In the genomic region with DNA sequence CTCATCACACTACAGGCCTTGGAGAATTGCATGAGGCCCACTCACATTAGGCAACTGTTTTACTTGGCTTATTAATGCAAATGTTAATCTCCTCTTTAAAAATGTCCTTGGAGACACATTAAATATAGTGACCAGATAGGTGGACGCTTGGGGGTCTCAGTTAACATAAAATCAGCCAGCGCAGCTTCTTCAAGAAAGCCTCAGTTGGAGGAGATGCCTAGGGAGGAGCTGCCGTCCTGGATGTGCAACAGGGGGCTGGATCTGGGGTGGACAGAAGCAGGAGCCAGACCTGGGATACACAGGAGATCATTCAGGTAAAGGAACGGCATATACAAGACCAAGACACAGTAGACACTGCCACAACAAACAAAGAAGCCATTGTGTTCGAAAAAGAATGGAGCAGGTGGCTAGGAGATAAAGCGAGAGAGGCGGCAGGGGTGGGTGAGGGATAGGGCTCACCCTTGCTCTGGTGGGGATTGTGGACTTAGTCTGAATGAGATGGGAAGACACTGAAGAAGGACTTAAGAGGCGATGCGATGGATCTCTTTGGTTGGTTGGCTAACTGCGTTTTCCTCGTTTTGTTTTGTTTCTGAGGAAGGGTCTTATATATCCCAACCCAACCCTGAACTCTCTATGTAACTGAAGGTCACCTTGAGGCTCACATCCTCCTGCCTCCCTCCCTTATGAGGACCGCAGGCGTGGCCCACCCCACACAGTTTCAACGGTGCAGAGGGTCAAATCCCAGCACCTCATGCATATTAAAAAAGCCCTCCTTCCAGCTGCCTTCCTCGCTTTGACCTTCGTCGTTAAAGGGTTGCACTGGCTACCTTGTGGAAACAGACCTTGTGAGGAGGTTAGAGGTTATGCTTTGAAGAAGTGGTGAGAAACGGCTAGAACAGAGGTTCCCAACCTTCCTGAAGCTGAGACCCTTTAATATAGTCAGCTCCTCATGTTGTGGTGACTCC, we compare ENCODE assay signal across 24 mouse cellular contexts. TPM values are rescaled to one million over a fixed set of nuclear protein-coding genes. Genes with fewer than 3 reads are reported as not detected.
DNase-seq lines count a peak whose midpoint lies in the region; ATAC-seq lines count a peak whose summit lies in the region.
"Had no signal": no experiment of that assay in that cellular context is flagged by ENCODE, and none has a peak within 500 bp of the region (broad histone marks: within the 10 kb centered on the region; RNA-seq: fewer than 3 reads in every experiment).

No protein-coding gene starts in this region.

- no peaks in the 10 kb centered on the region for H3K9me3 ChIP-seq in forebrain, embryonic 11.5 days (ENCODE audit: control insufficient read depth, low read length)
- no peaks in the 10 kb centered on the region for H3K9me3 ChIP-seq in forebrain, embryonic 16.5 days (ENCODE audit: control insufficient read depth, low read length)
- no peaks in the 10 kb centered on the region for H3K9me3 ChIP-seq in midbrain, embryonic 11.5 days (ENCODE audit: control insufficient read depth, low read length)
- H3K9me3 ChIP-seq in midbrain, embryonic 14.5 days (ENCODE audit: control insufficient read depth, low read length) = no peaks in the 10 kb centered on the region
- H3K9me3 ChIP-seq: embryonic facial prominence, embryonic 12.5 days; embryonic facial prominence, embryonic 15.5 days; forebrain, embryonic 12.5 days; forebrain, embryonic 15.5 days; heart, embryonic 13.5 days; hindbrain, embryonic 10.5 days; hindbrain, embryonic 13.5 days; intestine, embryonic 15.5 days had no signal

- H3K27me3 ChIP-seq in forebrain, embryonic 11.5 days (ENCODE audit: control insufficient read depth, insufficient read depth, low read length) = peaks cover 4% of the 10 kb centered on the region; the same call in 1 of the 2 replicates
- 0 out of 2 replicates have a peak, but pooled peaks cover 2% of the 10 kb centered on the region for H3K27me3 ChIP-seq in forebrain, embryonic 16.5 days (replicated peaks; ENCODE audit: control insufficient read depth, insufficient read depth, low read length)
- H3K27me3 ChIP-seq in midbrain, embryonic 11.5 days (ENCODE audit: control insufficient read depth, insufficient read depth, low read length) = peaks cover 10% of the 10 kb centered on the region; the same call in 1 of the 2 replicates
- no peaks in the 10 kb centered on the region for H3K27me3 ChIP-seq in midbrain, embryonic 14.5 days (ENCODE audit: control insufficient read depth, insufficient read depth, low read length)

- no peak overlapping the region for H3K9ac ChIP-seq in forebrain, embryonic 11.5 days (ENCODE audit: low read length)
- H3K9ac ChIP-seq in forebrain, embryonic 16.5 days (replicated peaks; ENCODE audit: low read depth, low read length) = no peak overlapping the region
- no peak overlapping the region for H3K9ac ChIP-seq in midbrain, embryonic 11.5 days (ENCODE audit: low read length)
- no peak overlapping the region for H3K9ac ChIP-seq in midbrain, embryonic 14.5 days (replicated peaks; ENCODE audit: low read length)
- H3K9ac ChIP-seq: embryonic facial prominence, embryonic 12.5 days; embryonic facial prominence, embryonic 15.5 days; forebrain, embryonic 12.5 days; forebrain, embryonic 15.5 days; heart, embryonic 13.5 days; hindbrain, embryonic 13.5 days; intestine, embryonic 15.5 days had no signal

- ATAC-seq in forebrain, embryonic 11.5 days (replicated peaks; ENCODE audit: low FRiP score) = no peak
- ATAC-seq in forebrain, embryonic 16.5 days = no peak
- ATAC-seq in midbrain, embryonic 11.5 days (ENCODE audit: low FRiP score) = no peak
- ATAC-seq in midbrain, embryonic 14.5 days (ENCODE audit: low FRiP score, low TSS enrichment) = no peak
- ATAC-seq: forebrain, embryonic 15.5 days; hindbrain, embryonic 16.5 days; intestine, embryonic 15.5 days had no signal

- 67% methylated on average over 18 of the region's 18 CpGs for WGBS in forebrain, embryonic 11.5 days
- WGBS in forebrain, embryonic 16.5 days = 62% methylated on average over 18 of the region's 18 CpGs
- 63% methylated on average over 18 of the region's 18 CpGs for WGBS in midbrain, embryonic 11.5 days
- WGBS in midbrain, embryonic 14.5 days = 63% methylated on average over 18 of the region's 18 CpGs

- no peaks in the 10 kb centered on the region for H3K36me3 ChIP-seq in forebrain, embryonic 11.5 days (ENCODE audit: control insufficient read depth, insufficient read depth, low read length)
- H3K36me3 ChIP-seq in forebrain, embryonic 16.5 days (ENCODE audit: control insufficient read depth, insufficient read depth) = no peaks in the 10 kb centered on the region
- no peaks in the 10 kb centered on the region for H3K36me3 ChIP-seq in midbrain, embryonic 11.5 days (ENCODE audit: control insufficient read depth, insufficient read depth, low read length)
- H3K36me3 ChIP-seq in midbrain, embryonic 14.5 days (ENCODE audit: control insufficient read depth, insufficient read depth, low read length) = no peaks in the 10 kb centered on the region
- H3K36me3 ChIP-seq: embryonic facial prominence, embryonic 12.5 days; embryonic facial prominence, embryonic 15.5 days; forebrain, embryonic 12.5 days; forebrain, embryonic 15.5 days; heart, embryonic 13.5 days; hindbrain, embryonic 10.5 days; hindbrain, embryonic 13.5 days; intestine, embryonic 15.5 days had no signal

- H3K4me1 ChIP-seq in forebrain, embryonic 11.5 days (replicated peaks; ENCODE audit: control insufficient read depth, insufficient read depth, low read length) = peaks cover 9% of the 10 kb centered on the region; the same call in 1 of the 2 replicates
- H3K4me1 ChIP-seq in forebrain, embryonic 16.5 days (replicated peaks; ENCODE audit: control insufficient read depth, insufficient read depth, low read length) = peaks cover 15% of the 10 kb centered on the region
- peaks cover 19% of the 10 kb centered on the region for H3K4me1 ChIP-seq in midbrain, embryonic 11.5 days (ENCODE audit: control insufficient read depth, insufficient read depth, low read length)
- H3K4me1 ChIP-seq in midbrain, embryonic 14.5 days (ENCODE audit: control insufficient read depth, insufficient read depth, low read length) = peaks cover 13% of the 10 kb centered on the region

- DNase-seq in forebrain, embryonic 11.5 days (ENCODE audit: low spot score) = peak; percentile 33
- DNase-seq in midbrain, embryonic 11.5 days (ENCODE audit: low spot score, missing footprints) = peak; percentile 74
- DNase-seq in midbrain, embryonic 14.5 days = no peak
- DNase-seq in ZHBTc4 (ENCODE audit: low read depth, low spot score) = peak; percentile 42
- DNase-seq in frontal cortex, postnatal 10 days (ENCODE audit: low spot score in 2 of 2) = no peak
- DNase-seq: adrenal gland, postnatal 14 days; cerebellum, adult 11 months; cerebellum, adult 2 months; cerebellum, adult 9-11 months; gastrocnemius, adult 2 months; gastrocnemius, postnatal 14 days; heart, adult 18-20 months; kidney, adult 11 months had no signal

- H3K4me2 ChIP-seq in forebrain, embryonic 11.5 days (ENCODE audit: low read depth, low read length, severe bottlenecking) = no peak overlapping the region
- no peak overlapping the region for H3K4me2 ChIP-seq in forebrain, embryonic 16.5 days (ENCODE audit: low read length)
- no peak overlapping the region for H3K4me2 ChIP-seq in midbrain, embryonic 11.5 days
- H3K4me2 ChIP-seq in midbrain, embryonic 14.5 days (ENCODE audit: low read length) = no peak overlapping the region
- H3K4me2 ChIP-seq: embryonic facial prominence, embryonic 12.5 days; embryonic facial prominence, embryonic 15.5 days; forebrain, embryonic 12.5 days; forebrain, embryonic 15.5 days; heart, embryonic 13.5 days; hindbrain, embryonic 13.5 days; intestine, embryonic 15.5 days had no signal

- H3K27ac ChIP-seq in forebrain, embryonic 11.5 days (ENCODE audit: low read depth, low read length) = no peak overlapping the region
- no peak overlapping the region for H3K27ac ChIP-seq in forebrain, embryonic 16.5 days (ENCODE audit: low read length)
- H3K27ac ChIP-seq in midbrain, embryonic 11.5 days (ENCODE audit: low read depth, low read length) = no peak overlapping the region
- H3K27ac ChIP-seq in midbrain, embryonic 14.5 days (replicated peaks; ENCODE audit: low read depth, low read length) = no peak overlapping the region
- H3K27ac ChIP-seq: embryonic facial prominence, embryonic 12.5 days; embryonic facial prominence, embryonic 15.5 days; forebrain, embryonic 12.5 days; forebrain, embryonic 15.5 days; gastrocnemius, adult 2 months; heart, embryonic 13.5 days; hindbrain, embryonic 10.5 days; hindbrain, embryonic 13.5 days; intestine, embryonic 15.5 days had no signal

- no peak overlapping the region for H3K4me3 ChIP-seq in forebrain, embryonic 11.5 days (ENCODE audit: low read depth, low read length)
- H3K4me3 ChIP-seq in forebrain, embryonic 16.5 days (replicated peaks; ENCODE audit: low read length) = no peak overlapping the region
- H3K4me3 ChIP-seq in midbrain, embryonic 11.5 days (ENCODE audit: low read depth, low read length) = no peak overlapping the region
- no peak overlapping the region for H3K4me3 ChIP-seq in midbrain, embryonic 14.5 days (replicated peaks; ENCODE audit: low read depth, low read length)
- H3K4me3 ChIP-seq: embryonic facial prominence, embryonic 12.5 days; embryonic facial prominence, embryonic 15.5 days; forebrain, embryonic 12.5 days; forebrain, embryonic 15.5 days; gastrocnemius, adult 2 months; heart, embryonic 13.5 days; hindbrain, embryonic 10.5 days; hindbrain, embryonic 13.5 days; intestine, embryonic 15.5 days had no signal

RNA-seq across cellular contexts. Expression of gene Lep, which starts 40.0 kb away (rescaled TPM):
- polyA plus RNA-seq in forebrain, embryonic 11.5 days (2014; fragmentation: Nextera tagmentation; extraction: Ambion mirVana) = not detected in 2 replicates
- polyA plus RNA-seq in forebrain, embryonic 16.5 days (2015; fragmentation: Nextera tagmentation; extraction: Ambion mirVana) = not detected in 2 replicates
- not detected in 2 replicates for polyA plus RNA-seq in midbrain, embryonic 11.5 days (2014; fragmentation: Nextera tagmentation; extraction: Ambion mirVana)
- not detected in 2 replicates for polyA plus RNA-seq in midbrain, embryonic 14.5 days (2014; fragmentation: Nextera tagmentation; extraction: Ambion mirVana)
- polyA plus RNA-seq: cerebellum, adult 2 months; embryonic facial prominence, embryonic 12.5 days; embryonic facial prominence, embryonic 15.5 days; forebrain, embryonic 12.5 days; forebrain, embryonic 15.5 days; heart, embryonic 13.5 days; heart, embryonic 16.5 days; hindbrain, embryonic 10.5 days; hindbrain, embryonic 13.5 days; hindbrain, embryonic 16.5 days; intestine, embryonic 15.5 days had no signal

Comparison
In these comparisons a context has a peak if more than half of its experiments do, and no peak if none do; other contexts are left out.
1. DNase-seq: peak in forebrain, embryonic 11.5 days (single experiment), midbrain, embryonic 11.5 days (single experiment) and ZHBTc4 (single experiment); none in midbrain, embryonic 14.5 days (single experiment) and frontal cortex, postnatal 10 days (0 of 2).